Mouse (Mus musculus) lung, embryonic 14.5 days (tissue): ENCODE measurements around the gene Lrrtm1. TPM values are rescaled to one million over a fixed set of nuclear protein-coding genes. Genes with fewer than 3 reads are reported as not detected.

Experiments used
- ATAC-seq: fragments of 200-750 bp; cut with Nextera tagmentation; 2 replicates; pipeline ENCODE4 v1.8.0; 2017; ENCODE audit warnings: mild to moderate bottlenecking, moderate TSS enrichment, moderate library complexity; ENCODE audit not compliant: insufficient read depth
- DNase-seq: peaks from one replicate; pipeline ENCODE4 v3.0.0-alpha.2; 2015
- H3K27ac ChIP-seq: fragments of 300-500 bp; sonication (generic); 2 replicates; pipeline ENCODE4 v1.5.1; 2014; ENCODE audit warnings: low read depth, mild to moderate bottlenecking, moderate library complexity
- H3K27me3 ChIP-seq: fragments of 300-500 bp; sonication (generic); 2 replicates; pipeline ENCODE4 v1.6.1; 2014; ENCODE audit warnings: low read length, control low read depth; ENCODE audit not compliant: insufficient read depth
- H3K36me3 ChIP-seq: fragments of 300-500 bp; sonication (generic); 2 replicates; pipeline ENCODE4 v1.6.1; 2014; ENCODE audit warnings: control low read depth; ENCODE audit not compliant: insufficient read depth
- H3K4me1 ChIP-seq: fragments of 300-500 bp; sonication (generic); 2 replicates; pipeline ENCODE4 v1.6.1; 2014; ENCODE audit warnings: antibody characterized with exemption, control low read depth; ENCODE audit not compliant: insufficient read depth
- H3K4me2 ChIP-seq: fragments of 300-500 bp; sonication (generic); 2 replicates; pipeline ENCODE4 v1.6.1; 2014; ENCODE audit warnings: mild to moderate bottlenecking
- H3K4me3 ChIP-seq: fragments of 300-500 bp; sonication (generic); 2 replicates; pipeline ENCODE4 v1.5.1; 2014; ENCODE audit warnings: low read depth, low read length
- H3K9ac ChIP-seq: fragments of 300-500 bp; sonication (generic); 2 replicates; pipeline ENCODE4 v1.6.1; 2014
- H3K9me3 ChIP-seq: fragments of 300-500 bp; sonication (generic); 2 replicates; pipeline ENCODE4 v1.6.1; 2016; ENCODE audit warnings: low read depth, low read length, control low read depth
- CTCF ChIP-seq: IDR thresholded peaks from 2 replicates; pipeline ENCODE4 v1.5.1; 2016; ENCODE audit warnings: antibody characterized with exemption, low read depth
- WGBS: fragments of 180-500 bp; shearing (Covaris S2); extraction: QIAGEN DNeasy Blood & Tissue Kit; methylation state at CpG from one replicate; pipeline ENCODE4 v1.1.7; 2014; 5-methylcytosine and 5-hydroxymethylcytosine counted together
- polyA plus RNA-seq: library from polyadenylated mRNA; unstranded; fragments of >200 nt; fragmentation: Nextera tagmentation; extraction: Ambion mirVana; gene quantifications from 2 replicates; pipeline ENCODE4 v1.2.1, GENCODE M21; 2014

Gene Lrrtm1
- polyA plus RNA-seq, result 0.47 and 0.50 TPM in 2 replicates

GRCm38 (mm10) chr6:77242601-77243406 lies at the start of gene Lrrtm1:
Gene Lrrtm1, plus strand, starts transcription at chr6:77242689.
- peak; percentile 75 for DNase-seq
- Histone ChIP-seq H3K4me1 (no peaks in the 10 kb centered on the region), H3K27me3 (peaks cover 48% of the 10 kb centered on the region), H3K4me3 (peak within 1 kb of the TSS; percentile 40), H3K9ac (peak within 1 kb of the TSS; percentile 1; the same call in 1 of the 2 replicates), H3K27ac (no peak within 1 kb of the TSS), H3K4me2 (peak within 1 kb of the TSS; percentile 81), H3K36me3 (no peaks in the 10 kb centered on the region), H3K9me3 (no peaks in the 10 kb centered on the region)
- WGBS, result under 1% methylated on average over 53 of the region's 53 CpGs
- TF ChIP-seq CTCF, result no peak
- ATAC-seq, result peak; percentile 85

DNA sequence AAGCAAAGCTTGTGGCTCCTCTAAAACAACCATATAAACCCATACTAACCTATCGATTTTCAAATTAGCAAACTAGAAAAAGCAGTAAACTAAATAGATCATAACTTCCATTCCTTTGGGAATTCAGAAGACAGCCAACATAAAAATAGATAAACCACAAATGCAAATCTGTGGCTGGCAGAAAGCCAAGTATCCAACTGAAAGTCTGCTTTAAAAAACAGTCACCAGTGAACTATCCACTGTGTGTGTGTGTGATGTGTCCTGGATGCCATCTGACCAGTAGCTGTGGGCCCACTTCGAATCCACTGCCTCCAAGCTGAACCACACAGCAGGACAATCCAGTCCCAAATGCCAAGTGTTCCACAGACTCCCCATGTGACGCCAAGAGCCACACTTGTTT lies 45.8 kb upstream of the Lrrtm1 start:
- Histone ChIP-seq H3K4me2 (no peak overlapping the region), H3K27me3 (no peaks in the 10 kb centered on the region), H3K9me3 (no peaks in the 10 kb centered on the region), H3K36me3 (no peaks in the 10 kb centered on the region), H3K27ac (no peak overlapping the region), H3K4me1 (no peaks in the 10 kb centered on the region), H3K4me3 (no peak overlapping the region), H3K9ac (no peak overlapping the region)
- peak; percentile 44 for DNase-seq
- ATAC-seq, result no peak
- WGBS, result 81% methylated on average over 3 of the region's 3 CpGs
- no peak for TF ChIP-seq CTCF

DNA sequence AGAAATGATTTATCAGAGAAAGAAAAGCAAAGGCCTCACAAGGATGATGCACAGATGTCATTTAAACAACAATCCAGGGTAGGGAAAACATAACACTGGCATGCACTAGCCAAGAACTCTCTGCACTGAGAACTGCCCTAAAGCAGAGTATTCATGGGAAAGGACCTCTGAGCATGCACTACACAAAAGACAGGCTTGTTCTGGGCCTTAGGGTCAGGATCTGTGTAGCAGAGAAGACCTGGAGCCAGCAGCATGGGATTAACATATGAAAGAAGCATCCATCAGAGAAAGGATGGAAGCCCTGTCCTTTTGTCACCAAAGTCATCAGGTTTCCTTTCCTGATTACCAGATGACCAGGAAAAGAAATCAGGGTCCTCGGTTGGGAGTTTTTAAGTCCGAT lies 43.1 kb upstream of the Lrrtm1 start:
- H3K27me3 ChIP-seq, result no peaks in the 10 kb centered on the region
- no peak for DNase-seq

DNA sequence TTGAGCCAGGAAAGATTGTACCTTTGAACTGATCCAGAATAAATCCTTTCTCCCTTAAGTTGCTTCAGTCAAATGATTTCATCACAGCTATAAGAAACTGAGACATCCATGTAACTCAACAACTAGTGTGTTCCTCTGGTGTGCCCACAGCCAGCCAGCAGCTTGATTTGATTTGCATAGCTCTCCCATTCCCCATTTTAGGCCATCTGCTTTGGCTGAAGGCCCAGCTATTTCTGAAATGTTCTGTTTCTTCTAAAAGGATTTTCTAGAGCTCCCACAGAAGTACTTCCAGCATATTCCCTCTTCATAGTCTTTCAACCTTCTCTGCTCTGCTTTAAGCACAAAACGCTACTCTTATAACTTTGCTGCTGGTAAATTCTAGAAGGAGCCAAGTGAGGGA lies 33.3 kb upstream of the Lrrtm1 start:
- WGBS, result 73% methylated on average over 1 of the region's 1 CpGs
- H3K9ac ChIP-seq, result no peak overlapping the region
- no peaks in the 10 kb centered on the region for H3K36me3 ChIP-seq
- no peak overlapping the region for H3K4me2 ChIP-seq
- no peaks in the 10 kb centered on the region for H3K27me3 ChIP-seq
- ATAC-seq (no peak), DNase-seq (peak; percentile 9)
- H3K4me1 ChIP-seq, result no peaks in the 10 kb centered on the region
- TF ChIP-seq CTCF, result no peak
- no peaks in the 10 kb centered on the region for H3K9me3 ChIP-seq
- H3K27ac ChIP-seq, result no peak overlapping the region
- no peak overlapping the region for H3K4me3 ChIP-seq

More for the DNA sequence above, 43.1 kb upstream of the Lrrtm1 start:
- no peak for TF ChIP-seq CTCF
- Histone ChIP-seq H3K4me1 (no peaks in the 10 kb centered on the region), H3K9me3 (no peaks in the 10 kb centered on the region), H3K4me2 (no peak overlapping the region), H3K9ac (no peak overlapping the region), H3K4me3 (no peak overlapping the region), H3K27ac (no peak overlapping the region), H3K36me3 (no peaks in the 10 kb centered on the region)
- ATAC-seq, result no peak
- 72% methylated on average over 2 of the region's 2 CpGs for WGBS

DNA sequence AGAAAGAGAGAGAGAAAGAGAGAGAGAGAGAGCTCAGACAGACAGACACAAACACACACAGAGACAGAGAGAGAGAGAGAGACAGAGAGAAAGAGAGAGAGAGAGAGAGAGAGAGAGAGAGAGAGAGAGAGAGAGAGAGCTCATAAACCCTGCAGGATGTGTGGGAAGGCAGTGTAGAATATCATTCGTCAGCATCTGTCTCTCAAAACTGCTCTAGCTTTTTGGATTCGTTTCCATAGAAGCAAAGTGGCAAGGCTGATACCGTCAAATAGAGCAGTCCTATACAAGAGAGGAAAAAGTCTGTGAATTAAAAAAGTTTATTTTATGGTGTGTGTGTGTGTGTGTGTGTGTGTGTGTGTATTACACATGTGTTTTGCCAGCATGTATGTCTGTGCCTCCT lies 32.6 kb upstream of the Lrrtm1 start:
- 48% methylated on average over 3 of the region's 3 CpGs for WGBS
- Histone ChIP-seq H3K9me3 (no peaks in the 10 kb centered on the region), H3K9ac (no peak overlapping the region), H3K27ac (no peak overlapping the region), H3K36me3 (no peaks in the 10 kb centered on the region), H3K4me2 (no peak overlapping the region), H3K4me1 (no peaks in the 10 kb centered on the region), H3K4me3 (no peak overlapping the region), H3K27me3 (no peaks in the 10 kb centered on the region)
- no peak for TF ChIP-seq CTCF
- DNase-seq, result no peak
- no peak for ATAC-seq

GRCm38 (mm10) chr6:77213757-77214409 lies 28.6 kb upstream of the Lrrtm1 start:
- Histone ChIP-seq H3K9me3 (no peaks in the 10 kb centered on the region), H3K36me3 (no peaks in the 10 kb centered on the region), H3K4me3 (no peak overlapping the region), H3K4me1 (no peaks in the 10 kb centered on the region), H3K9ac (no peak overlapping the region), H3K27me3 (no peaks in the 10 kb centered on the region), H3K27ac (no peak overlapping the region), H3K4me2 (no peak overlapping the region)
- no peak for TF ChIP-seq CTCF
- ATAC-seq (no peak), DNase-seq (no peak)
- 23% methylated on average over 3 of the region's 3 CpGs for WGBS

- Histone ChIP-seq H3K4me3 (no peak overlapping the region), H3K27ac (no peak overlapping the region), H3K27me3 (no peaks in the 10 kb centered on the region), H3K9ac (no peak overlapping the region), H3K4me1 (no peaks in the 10 kb centered on the region), H3K9me3 (no peaks in the 10 kb centered on the region), H3K4me2 (no peak overlapping the region), H3K36me3 (no peaks in the 10 kb centered on the region)
- DNase-seq (no peak), ATAC-seq (no peak)
- 79% methylated on average over 4 of the region's 4 CpGs for WGBS
- no peak for TF ChIP-seq CTCF
Observed at GRCm38 (mm10) chr6:77215322-77215721, 27.2 kb upstream of the Lrrtm1 start.
